Mouse (Mus musculus) layer of hippocampus, postnatal 14 days (tissue): Measurements from ENCODE around the gene Fgfr2. TPM values are rescaled to one million over a fixed set of nuclear protein-coding genes. Genes with fewer than 3 reads are reported as not detected.
A peak's percentile ranks its signal among the peaks of the same experiment; 100 is the strongest.

Experiments
- DNase-seq, 2 experiments: peaks; one replicate each; pipeline ENCODE4 v3.0.0; 2021 to 2022; ENCODE audit warnings: low spot score in 2 of 2, mixed read lengths in 1 of 2
- total RNA-seq, 2 experiments: library from RNA; stranded (reverse); gene quantifications; 2 replicates each; pipeline ENCODE4 v1.2.3; 2021

Gene Fgfr2
- total RNA-seq, 2 experiments from 2014 or later, result 38.3 to 40.2 TPM

DNA sequence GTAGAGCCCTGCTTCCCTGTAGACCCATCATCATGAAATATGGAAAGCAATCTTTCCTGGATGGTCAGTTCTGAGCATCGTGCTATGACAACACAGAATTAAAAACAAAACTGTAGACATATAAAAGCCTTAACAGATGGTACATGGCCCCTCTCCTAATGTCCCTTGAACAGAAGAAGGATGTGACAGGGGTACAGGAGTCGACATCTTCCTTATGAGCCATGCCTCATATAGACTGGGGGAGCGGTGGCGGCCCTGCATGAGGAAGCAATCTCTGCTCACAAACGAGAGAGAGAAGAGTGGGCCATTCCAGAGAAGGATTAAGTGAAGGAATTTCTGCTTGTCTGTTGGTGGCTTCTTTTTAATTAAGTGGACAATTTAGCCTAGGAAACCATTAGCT, 864.9 kb downstream of the Fgfr2 start:
- DNase-seq, result no peak

DNA sequence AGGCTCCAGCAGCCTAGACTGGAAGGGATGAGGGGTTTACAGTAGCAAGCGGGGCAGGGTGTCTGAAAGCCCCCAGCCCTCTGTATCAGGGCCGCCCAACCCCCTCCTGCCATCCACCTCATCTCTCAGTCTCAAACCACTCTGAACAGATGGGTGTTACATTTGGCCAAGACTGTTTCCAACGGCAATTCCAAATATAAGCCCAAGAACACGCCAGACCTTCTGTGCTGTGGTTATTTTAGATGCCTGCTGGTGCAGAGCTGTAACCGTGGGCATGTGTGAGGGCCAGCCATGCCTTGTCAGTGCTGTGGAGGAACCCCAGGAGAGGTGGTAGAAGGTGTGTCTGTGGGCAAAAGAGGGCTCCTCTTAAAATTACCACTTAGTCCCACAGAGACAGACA, 869.6 kb downstream of the Fgfr2 start:
- peak; percentile 65 to 87 for DNase-seq

DNA sequence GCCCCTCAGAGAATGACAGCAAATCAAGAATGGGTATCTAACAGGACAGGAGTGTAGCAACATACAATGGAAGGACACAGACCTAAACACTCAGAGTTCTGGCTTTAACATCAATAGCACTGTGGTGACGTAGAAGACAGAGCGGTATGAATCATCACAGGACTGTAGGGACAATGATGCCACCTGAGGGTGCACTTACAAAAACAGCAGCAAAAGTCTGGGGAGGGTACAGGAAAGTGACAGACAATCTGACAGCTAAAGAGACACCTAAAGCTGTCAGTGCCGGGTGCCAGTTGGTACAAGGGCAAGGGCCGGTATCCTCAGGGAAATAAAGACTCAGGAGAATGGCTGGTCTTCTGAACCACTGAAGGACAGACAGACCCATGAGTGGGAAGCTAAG, 870.1 kb downstream of the Fgfr2 start:
- no peak for DNase-seq

DNA sequence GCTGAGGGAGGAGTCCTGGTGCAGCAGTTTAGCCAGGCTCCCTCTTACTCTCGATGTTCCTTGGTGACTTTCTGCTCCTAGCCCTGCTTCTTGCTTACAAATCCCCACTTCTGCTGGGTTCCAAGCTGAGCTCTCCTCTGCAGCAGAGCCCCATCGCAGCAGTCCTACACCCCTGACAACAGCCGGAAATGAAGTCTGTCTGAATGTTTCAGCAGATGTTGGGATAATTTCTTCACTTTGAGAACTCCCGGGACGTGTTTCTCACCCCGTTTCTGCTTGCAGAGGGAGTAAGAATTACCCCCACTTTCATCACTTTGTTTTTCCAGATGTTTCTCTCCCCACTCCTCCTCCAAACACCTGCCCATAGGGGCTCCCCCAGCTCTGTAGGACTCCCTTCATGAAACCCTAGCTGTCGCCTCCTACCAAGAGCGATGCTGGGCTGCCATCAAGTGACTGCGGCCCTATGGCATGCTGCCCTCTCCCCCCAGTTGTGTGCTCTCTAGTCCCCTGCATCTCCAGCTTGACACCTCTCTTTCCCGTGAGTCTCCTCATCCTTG, 873.5 kb downstream of the Fgfr2 start:
- DNase-seq, result no peak

DNA sequence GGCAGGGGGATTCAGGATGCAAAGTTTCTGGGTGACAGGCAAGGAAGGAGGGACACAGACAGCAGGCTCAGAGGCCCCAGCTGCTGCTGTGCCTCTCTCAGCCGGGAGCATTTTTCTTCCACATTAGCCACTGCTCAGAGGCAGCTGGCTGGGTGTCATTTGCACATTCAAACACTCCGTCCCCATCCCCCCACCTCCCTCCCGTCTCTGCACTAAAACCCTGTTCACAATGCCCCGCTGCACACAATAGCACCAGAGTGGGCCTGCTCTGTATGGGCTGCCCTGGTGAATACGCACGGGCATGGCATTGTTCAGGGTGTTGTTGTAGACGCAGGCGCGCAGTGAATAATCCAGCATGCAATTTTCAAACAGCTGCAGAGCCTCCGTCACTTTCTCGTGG, 875.6 kb downstream of the Fgfr2 start:
- peak in 1 of 2 experiments; percentile 36 for DNase-seq

DNA sequence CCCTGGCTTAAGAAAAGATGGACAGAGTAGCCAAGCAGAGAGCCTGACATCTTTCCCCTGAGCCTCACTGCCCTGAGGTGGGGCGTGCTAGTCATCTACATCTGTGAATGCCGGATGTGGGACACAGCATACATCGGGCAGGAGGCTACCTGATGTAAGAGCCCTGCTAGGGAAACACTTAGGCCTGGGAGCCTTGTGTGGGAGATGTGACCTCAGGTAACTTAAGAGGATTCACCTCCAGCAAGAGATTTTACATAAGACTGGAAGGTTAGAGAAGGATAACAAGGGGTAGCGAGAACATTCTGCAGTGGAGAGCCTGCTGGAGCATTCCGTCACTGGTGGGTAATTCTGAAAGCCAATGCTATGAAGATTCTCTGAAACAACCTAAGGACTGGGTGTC, 876.1 kb downstream of the Fgfr2 start:
- DNase-seq, result no peak

DNA sequence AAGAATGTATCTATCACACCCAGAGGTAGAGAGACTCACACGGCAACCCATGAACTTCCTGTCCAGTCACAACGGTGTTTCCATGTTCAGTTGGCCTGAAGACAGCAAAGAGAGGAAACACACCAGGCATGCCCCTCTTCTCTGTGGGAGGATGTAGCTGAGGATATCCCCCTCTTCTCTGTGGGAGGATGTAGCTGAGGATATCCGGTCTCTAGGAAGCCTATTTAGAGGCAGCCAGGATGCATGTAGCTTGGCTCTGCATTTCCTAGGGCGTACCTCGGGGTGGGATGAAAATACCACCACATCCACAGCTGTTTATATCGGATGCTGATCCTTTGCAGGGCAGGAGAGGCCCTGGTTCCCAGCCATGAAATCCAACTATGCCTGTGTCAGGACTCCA, 877.4 kb downstream of the Fgfr2 start:
- DNase-seq, result no peak

DNA sequence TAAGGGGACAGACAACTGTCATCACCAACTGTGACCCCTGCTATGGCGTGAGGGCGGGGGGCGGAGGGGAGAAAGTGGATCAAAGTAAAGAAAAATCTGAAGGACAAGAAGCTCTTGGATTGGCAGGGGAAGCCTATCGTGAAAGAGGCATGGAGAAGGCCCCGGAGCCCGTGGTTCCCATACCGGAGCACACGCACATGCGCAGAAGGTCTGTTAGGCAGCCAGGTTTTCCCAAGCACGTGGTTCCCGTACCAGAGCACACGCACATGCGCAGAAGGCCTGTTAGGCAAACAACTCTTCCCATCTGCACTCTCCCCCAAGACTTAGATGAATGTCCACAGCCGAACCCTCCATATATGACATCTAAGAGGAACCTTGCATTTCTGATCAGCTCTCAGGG, 878.5 kb downstream of the Fgfr2 start:
- DNase-seq, result no peak

DNA sequence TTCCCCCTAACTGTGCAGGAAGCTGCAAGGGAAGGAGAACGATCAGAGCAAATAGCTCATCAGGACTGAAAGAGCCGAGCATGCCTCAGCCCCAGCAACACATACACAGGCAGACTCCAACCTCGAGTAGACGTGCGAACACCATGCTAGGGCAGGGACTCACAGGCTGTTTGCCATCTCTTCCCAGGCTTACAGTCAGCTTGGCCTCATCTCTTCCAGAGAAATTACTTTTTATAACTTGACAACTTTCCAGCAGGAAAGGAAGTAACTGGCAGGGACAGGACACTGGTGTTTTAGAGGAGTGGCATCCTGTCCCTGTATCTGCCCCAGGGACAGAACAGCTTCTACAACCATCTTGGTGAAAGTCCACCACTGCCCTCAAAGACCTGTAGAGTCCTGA, 879.9 kb downstream of the Fgfr2 start:
- no peak for DNase-seq

DNA sequence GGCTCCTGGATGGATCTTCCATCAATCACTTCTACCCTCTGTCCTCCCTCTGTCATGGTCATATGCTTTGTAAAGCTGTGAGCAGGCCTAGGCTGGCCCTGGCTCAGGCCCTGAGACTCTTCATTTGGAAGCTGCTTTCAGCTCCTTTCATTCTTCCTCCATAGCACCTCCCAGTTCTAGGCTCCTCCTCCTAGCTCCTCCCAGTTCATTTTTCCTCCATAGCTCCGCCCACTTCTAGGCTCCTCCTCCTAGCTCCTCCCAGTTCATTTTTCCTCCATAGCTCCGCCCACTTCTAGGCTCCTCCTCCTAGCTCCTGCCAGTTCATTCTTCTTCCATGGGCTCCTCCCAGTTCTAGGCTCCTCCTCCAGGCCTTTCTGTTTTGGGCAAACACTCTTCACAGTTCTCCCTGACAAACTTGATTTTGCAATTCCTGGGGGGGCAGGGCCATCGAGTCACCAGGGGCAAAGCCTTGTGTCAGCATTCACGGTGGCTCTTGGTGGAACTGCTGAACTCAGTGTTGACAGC, 880.5 kb downstream of the Fgfr2 start:
- no peak for DNase-seq

DNA sequence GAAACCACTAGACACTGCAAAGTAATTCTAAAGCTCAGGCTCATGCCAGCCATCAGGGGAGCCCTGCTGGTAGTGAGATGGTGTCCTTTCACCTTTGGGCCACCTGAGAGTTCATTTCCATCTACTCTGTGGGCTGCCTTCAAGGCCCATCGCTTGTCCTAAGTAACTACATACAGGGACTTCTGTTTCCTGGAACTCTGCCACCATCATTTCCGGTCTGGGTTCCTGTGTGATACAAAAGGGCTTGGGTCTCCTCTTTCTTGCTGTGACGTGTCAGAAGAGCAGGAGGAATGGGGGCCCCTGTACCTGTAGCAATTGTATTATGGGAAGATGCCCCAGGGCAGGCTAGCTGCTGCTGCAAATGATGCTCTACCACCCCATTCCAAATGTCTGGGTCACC, 884.2 kb downstream of the Fgfr2 start:
- DNase-seq, result no peak

DNA sequence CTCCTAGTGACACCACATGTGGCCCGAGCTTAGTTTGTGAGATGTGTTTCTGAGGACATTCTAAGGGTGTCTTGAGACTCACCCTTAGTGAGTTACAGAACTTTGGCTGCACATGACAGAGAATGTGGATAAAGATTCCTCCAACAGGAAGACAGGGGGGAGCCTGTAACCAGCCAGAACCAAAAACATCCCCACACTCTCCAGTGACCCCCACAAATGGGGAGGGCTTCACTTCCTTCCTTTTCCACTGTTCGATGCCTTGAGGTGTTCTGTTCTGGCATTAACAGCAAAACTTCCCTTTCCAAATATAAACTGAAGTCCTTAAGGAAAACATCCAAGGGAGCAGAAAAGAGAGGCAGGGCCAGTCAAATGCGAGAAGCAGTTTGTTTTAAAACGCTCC, 886.0 kb downstream of the Fgfr2 start:
- no peak for DNase-seq

DNA sequence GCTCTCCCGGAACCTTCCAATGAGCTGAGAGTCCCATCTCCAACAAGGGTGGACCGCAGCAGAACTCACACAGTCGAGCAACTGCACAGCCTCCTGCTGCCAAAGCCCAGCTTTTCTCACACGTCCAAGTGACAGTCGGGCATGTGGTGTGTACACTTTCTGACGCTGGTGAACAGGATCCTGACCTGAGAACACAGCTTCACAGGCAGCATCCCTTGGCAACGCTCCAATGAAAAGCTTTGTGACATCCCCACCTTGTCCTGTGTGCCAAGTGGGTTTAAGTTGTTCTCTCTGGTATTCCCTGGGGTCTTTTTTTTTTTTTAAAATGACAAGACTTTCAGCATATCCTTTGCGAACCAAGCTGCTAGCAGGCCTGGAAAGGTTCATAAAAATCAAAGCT, 886.4 kb downstream of the Fgfr2 start:
- peak in 1 of 2 experiments; percentile 29 for DNase-seq

DNA sequence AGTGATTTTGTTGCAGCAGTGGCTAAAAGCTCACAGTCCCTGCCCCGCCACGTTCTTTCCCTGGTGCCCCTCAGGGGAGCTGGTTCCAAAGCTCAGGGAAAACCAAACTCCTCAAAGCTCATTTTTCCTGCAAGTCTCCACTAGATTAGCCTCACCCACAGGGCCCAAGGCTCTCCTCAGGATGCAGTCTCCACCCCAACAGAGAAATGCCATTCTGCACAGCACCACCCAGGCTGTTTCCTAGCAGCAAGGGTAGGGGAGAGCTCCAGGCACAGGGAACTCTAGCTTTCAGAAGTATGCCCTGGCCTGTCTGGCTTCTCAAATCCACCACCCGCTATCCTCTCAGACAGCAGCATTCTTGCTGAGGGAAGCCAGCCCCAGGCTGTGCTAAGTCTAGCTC, 888.9 kb downstream of the Fgfr2 start:
- DNase-seq, result no peak

DNA sequence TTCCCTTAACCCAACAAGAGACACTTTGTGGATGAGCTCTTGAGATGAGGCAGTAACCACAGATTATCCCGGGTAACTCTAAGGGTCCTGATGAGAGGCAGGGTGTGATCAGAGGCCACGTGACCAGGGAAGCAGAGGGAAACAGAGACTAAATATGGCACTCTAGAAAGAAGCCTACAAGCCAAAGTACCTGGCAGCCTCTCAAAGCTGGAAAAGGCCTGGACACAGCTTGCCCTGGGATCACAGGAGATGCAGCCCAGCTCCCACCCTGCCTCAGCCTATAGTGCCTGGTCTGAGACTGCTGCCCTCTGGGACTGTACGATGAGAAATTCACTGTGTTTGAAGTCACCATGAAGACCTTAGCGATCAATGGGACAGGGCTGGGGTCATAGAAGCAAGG, 889.4 kb downstream of the Fgfr2 start:
- no peak for DNase-seq

DNA sequence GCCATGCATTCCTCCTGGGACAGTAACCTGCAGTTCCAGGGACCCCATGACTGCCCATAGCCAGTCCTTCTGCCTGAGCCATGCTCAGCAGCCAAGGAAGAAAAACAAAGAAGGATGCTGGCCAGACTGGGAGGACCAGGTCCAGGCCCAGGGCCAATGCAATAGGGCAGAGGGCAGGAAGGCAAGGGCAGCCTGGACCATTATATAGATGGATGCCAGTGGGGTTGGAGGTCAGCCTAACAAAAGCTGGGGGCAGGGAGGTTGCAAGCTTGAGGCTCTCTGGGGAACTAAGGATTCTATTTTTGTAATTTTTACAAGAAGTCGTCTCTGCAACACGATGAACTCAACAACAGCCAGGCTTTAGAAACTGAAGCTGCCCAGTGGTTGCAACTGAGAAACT, 890.2 kb downstream of the Fgfr2 start:
- no peak for DNase-seq

DNA sequence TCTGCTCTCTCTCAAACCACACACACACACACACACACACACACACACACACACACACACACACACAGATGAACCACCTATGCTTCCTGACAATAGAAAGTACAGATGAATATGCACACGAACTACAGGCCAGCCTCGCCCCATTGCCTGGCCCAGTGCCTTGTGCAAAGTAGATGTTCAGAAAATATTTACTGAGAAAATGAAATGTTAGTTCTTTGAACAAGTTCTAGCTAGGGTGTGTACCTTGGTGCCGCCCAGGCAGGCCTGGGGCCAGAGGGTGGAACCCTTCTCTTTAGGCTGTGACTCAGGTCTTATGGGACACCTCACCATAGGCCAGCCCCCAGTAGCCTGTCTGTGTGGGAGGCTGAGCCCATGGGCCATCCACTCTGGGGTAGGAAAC, 891.7 kb downstream of the Fgfr2 start:
- no peak for DNase-seq

DNA sequence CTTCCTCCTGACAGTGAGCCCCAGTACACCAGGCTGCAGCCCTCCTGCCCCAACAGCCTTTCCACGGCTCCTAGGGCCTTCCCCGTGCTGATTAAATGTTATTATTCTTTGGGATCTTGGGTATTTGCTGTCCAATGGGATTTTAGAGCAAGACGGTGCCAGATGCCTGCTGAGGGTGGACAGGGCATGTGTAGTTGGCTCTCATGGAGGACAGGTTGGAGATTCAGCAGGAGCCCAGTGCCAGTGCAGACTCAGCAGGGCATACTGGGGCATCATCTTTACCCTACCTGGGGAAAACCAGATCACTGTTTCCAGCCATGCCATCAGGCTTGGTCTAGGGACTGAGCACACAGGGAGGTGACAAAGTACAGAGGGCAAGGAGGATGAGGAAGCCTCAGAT, 892.2 kb downstream of the Fgfr2 start:
- no peak for DNase-seq

DNA sequence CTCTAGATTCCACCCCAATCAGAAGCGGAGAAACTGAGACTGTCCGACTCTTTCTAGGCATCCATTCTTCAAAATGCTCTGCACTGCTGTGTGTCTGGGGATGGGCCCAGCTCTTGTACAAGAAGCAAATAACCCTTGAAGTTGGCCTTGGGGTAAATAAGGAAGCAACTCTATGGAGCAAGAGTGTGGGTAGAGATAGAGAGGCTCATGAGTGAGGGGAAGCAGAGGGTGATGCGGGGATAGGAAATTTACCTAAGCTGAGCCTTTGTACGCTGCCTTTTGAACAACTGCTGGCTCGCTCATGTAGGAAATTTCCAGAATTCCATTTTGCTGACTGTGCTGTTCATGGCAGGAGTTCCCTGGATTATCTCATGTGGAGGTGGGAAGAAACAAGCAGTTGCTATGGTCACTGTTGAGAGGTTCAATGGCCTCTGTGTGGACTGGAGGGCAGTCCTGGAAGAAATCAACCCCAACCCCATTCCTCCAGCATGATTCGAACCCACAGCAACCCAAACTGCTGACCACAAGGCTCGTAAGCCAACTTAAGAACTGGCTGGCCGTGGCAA, 896.0 kb downstream of the Fgfr2 start:
- no peak for DNase-seq

DNA sequence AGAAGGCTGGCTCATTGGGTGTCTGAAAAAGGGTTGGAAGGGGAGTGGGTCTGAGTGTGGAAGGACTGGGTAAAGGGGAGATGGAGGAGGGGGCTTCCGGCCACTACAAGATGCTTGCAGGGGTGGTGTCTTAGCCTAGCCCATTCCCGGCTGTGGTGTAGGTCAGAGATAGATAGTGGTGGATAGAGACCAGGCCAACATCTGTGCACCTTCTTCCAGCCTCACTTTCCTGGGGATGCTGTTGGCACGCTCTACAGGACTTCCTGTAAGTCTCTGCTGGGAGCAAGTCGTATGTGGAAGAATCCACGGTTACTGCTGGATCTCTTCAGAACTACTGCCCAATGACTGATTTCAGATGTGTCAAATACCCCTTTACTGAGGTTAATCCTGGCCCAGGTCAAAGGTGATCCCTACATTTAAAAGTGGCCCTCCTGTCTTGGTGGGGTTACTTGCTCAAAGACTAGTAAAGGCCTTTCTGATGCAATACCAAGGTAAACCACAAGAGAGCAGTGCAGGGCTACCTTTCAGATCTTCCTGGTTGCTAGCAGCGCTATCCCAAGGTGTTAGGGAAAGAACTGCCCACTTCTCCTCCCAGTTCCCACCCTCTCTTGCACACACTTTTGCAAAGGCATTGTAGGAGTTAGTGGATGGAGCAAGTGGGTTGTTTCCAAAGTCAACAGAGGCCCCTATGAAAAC, 896.6 kb downstream of the Fgfr2 start:
- peak; percentile 85 to 92 for DNase-seq

DNA sequence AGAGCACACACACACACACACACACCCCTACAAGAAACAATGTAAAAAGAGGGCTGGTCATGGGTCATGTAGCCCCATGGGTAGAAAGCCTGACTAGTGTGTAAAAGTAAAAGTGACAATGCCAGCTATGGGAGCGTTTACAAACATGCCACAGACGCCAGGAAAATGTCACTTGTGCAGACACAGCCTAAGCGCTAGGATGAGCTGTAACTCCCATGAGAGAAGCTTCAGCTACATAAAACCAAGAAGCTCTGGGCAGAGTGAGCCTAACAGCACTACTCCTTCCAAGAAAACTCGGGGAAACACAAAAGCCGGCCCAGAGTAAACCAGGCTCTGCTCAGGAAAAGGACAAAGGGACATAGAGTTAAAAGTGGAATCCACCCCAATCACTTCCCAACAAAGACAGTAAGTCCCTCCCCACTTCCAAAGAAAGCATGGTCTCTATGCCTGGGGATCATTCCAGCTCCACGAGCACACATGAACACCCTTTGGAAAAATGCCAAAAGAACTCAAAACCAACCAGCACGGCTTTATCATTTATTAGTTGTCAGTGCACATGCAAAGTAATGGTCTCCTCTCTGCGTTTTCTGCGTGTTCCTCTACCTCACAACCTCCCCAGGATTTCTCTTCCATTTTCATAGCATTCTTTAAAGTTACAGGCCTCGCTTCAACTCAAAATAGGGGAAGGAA, 899.6 kb downstream of the Fgfr2 start:
- DNase-seq, result no peak

DNA sequence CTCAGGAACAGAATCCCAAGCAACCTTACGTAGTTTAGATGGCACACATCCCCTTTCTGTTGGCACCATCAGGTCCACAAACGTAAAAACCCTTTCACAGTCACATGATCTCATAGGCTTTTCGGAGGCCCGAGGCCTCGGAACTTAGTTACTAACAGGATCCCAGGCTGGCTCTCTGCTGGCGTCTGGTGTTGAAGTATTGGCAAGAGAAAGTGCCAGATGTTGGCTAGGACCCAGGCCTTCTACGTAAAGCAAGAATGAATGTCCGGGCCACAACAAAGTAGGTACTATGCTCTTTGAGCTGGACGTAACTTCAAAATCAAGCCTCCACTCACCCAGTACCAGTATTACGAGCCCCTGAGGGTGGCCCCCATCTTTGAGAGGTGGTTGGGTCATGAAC, 909.1 kb downstream of the Fgfr2 start:
- no peak for DNase-seq
